Mouse (Mus musculus): Measurements from ENCODE around the gene Evc.

DNA sequence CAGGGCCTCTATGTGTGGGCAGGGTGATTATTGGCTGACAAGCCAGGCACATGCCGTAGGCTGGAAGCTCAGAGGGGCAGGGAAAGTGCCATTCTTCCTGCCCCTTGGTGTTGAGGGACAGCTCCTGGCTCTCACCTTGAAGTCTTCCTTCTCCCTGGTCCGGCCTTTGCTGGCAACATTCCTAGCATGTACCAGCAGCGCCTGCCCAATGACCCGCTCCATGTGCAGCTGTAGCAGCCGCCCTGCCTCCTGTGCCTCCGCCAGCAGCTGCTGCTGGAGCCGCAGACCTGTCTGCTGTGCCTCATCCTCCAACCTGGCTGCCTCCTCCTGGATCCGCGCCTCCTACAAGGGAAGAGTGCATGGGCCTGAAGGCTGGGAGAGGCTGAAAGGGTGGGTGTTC lies 26.7 kb downstream of the Evc start:
- no peak for TF ChIP-seq CTCF (IDR thresholded peaks at IDR 0.05; ENCODE audit: borderline replicate concordance, control insufficient read depth, extremely low read depth, insufficient read depth, low read length, poor library complexity)
- no peak for TF ChIP-seq POLR2A (IDR thresholded peaks at IDR 0.05; ENCODE audit: control insufficient read depth, extremely low read depth, insufficient read depth, low read length, poor library complexity)
